Mouse (Mus musculus) hindbrain, embryonic 13.5 days (tissue): ENCODE data around the gene Gria4. TPM values are rescaled to one million over a fixed set of nuclear protein-coding genes. Genes with fewer than 3 reads are reported as not detected.
"Not testable (repeated sequence)": the region's sequence is repeated elsewhere in the genome, so short reads cannot be mapped to it uniquely, and the experiment has no call there.

ENCODE experiments used
- ATAC-seq: fragments of 200-750 bp; cut with Nextera tagmentation; 2 replicates; pipeline ENCODE4 v1.8.0; 2017; ENCODE audit warnings: moderate TSS enrichment; ENCODE audit not compliant: low FRiP score
- H3K27ac ChIP-seq: fragments of 300-500 bp; sonication (generic); 2 replicates; pipeline ENCODE4 v1.5.1; 2015; ENCODE audit warnings: inconsistent platforms, mild to moderate bottlenecking, moderate library complexity
- H3K27me3 ChIP-seq: fragments of 300-500 bp; sonication (generic); 2 replicates; pipeline ENCODE4 v1.6.1; 2015; ENCODE audit warnings: mild to moderate bottlenecking, inconsistent platforms
- H3K36me3 ChIP-seq: fragments of 300-500 bp; sonication (generic); 2 replicates; pipeline ENCODE4 v1.6.1; 2015; ENCODE audit warnings: mild to moderate bottlenecking, inconsistent platforms
- H3K4me1 ChIP-seq: fragments of 300-500 bp; sonication (generic); replicated peaks from 2 replicates; pipeline ENCODE4 v1.6.1; 2015; ENCODE audit warnings: inconsistent platforms
- H3K4me2 ChIP-seq: fragments of 300-500 bp; sonication (generic); 2 replicates; pipeline ENCODE4 v1.6.1; 2015; ENCODE audit warnings: inconsistent platforms, mild to moderate bottlenecking, moderate library complexity
- H3K4me3 ChIP-seq: fragments of 300-500 bp; sonication (generic); 2 replicates; pipeline ENCODE4 v1.5.1; 2015; ENCODE audit warnings: mild to moderate bottlenecking, inconsistent platforms
- H3K9ac ChIP-seq: fragments of 300-500 bp; sonication (generic); 2 replicates; pipeline ENCODE4 v1.6.1; 2015; ENCODE audit warnings: mild to moderate bottlenecking, inconsistent platforms
- H3K9me3 ChIP-seq: fragments of 300-500 bp; sonication (generic); 2 replicates; pipeline ENCODE4 v1.6.1; 2016; ENCODE audit warnings: inconsistent platforms
- WGBS: fragments of 180-500 bp; shearing (Covaris S2); methylation state at CpG from one replicate; pipeline ENCODE4 v1.1.7; 2015; 5-methylcytosine and 5-hydroxymethylcytosine counted together
- microRNA-seq: library from miRNA; unstranded; fragments of <30 nt; microRNA quantifications from one replicate; pipeline ENCODE4, GENCODE M21; 2016
- polyA plus RNA-seq: library from polyadenylated mRNA; unstranded; fragments of >200 nt; fragmentation: Nextera tagmentation; extraction: Ambion mirVana; gene quantifications from 2 replicates; pipeline ENCODE4 v1.2.1, GENCODE M21; 2015

The Gria4 gene
- polyA plus RNA-seq, 1 experiment from 2014 or later, result 29.1 TPM

- H3K4me1 ChIP-seq, H3K9ac ChIP-seq, H3K27me3 ChIP-seq, H3K36me3 ChIP-seq, ATAC-seq, H3K4me2 ChIP-seq, H3K27ac ChIP-seq, H3K4me3 ChIP-seq, H3K9me3 ChIP-seq: not testable (repeated sequence)
- WGBS, result 97% methylated on average over 11 of the region's 11 CpGs
Observed at GRCm38 (mm10) chr9:4400801-4401200, 395.2 kb downstream of the Gria4 start.

- Histone ChIP-seq H3K9me3 (no peaks in the 10 kb centered on the region), H3K4me2 (peak overlapping the region; percentile 64), H3K27me3 (no peaks in the 10 kb centered on the region), H3K4me3 (peak overlapping the region; percentile 71), H3K36me3 (0 out of 2 replicates have a peak, but pooled peaks cover 2% of the 10 kb centered on the region), H3K4me1 (peaks cover 32% of the 10 kb centered on the region), H3K27ac (peak overlapping the region; percentile 80), H3K9ac (peak overlapping the region; percentile 78)
- ATAC-seq, result peak; percentile 82; the same call in 1 of the 2 replicates
- WGBS, result under 1% methylated on average over 15 of the region's 15 CpGs
Observed at GRCm38 (mm10) chr9:4376640-4377120, 419.4 kb downstream of the Gria4 start.

- 2% methylated on average over 31 of the region's 31 CpGs for WGBS
- peaks cover 32% of the 10 kb centered on the region for H3K4me1 ChIP-seq
- peak within 1 kb of the TSS; percentile 87 for H3K27ac ChIP-seq
- H3K27me3 ChIP-seq, result no peaks in the 10 kb centered on the region
- peak within 1 kb of the TSS; percentile 78 for H3K9ac ChIP-seq
- peak within 1 kb of the TSS; percentile 64 for H3K4me2 ChIP-seq
- no peaks in the 10 kb centered on the region for H3K36me3 ChIP-seq
- peak within 1 kb of the TSS; percentile 71 for H3K4me3 ChIP-seq
- ATAC-seq, result peak; percentile 100
- no peaks in the 10 kb centered on the region for H3K9me3 ChIP-seq
Observed at GRCm38 (mm10) chr9:4375828-4376639, 420.0 kb downstream of the Gria4 start, which contains the start of gene Msantd4. Gene Msantd4 (plus strand): TSS chr9:4376562.

Small RNA genes lying within 50 kb of the gene (microRNA-seq; reads per million reads assigned to microRNA genes)
- not detected for gene Gm23811
- not detected for gene Gm23992
